Mouse (Mus musculus): Measurements from ENCODE around the gene Mup13. TPM values are rescaled to one million over a fixed set of nuclear protein-coding genes. Genes with fewer than 3 reads are reported as not detected.

Mup13 gene
- not detected in 2 replicates for polyA plus RNA-seq (2012)

GRCm38 (mm10) chr4:61228186-61228585 lies at the start of gene Mup13:
Gene Mup13, minus strand, starts transcription at chr4:61228286.

Other genes starting within 250 kb of the Mup13 start
- gene Mup14, start 75.7 kb upstream of the Mup13 start, polyA plus RNA-seq (2012), result not detected in 2 replicates
- gene Mup15, start 211.5 kb upstream of the Mup13 start, polyA plus RNA-seq (2012), result not detected in 2 replicates